Mouse (Mus musculus) thymus, adult 18-20 months (tissue): ENCODE results near the gene Styk1.

Experiments used
- DNase-seq, 2 experiments: peaks; one replicate each; pipeline ENCODE4 v3.0.0; 2022; ENCODE audit warnings: mixed read lengths in 2 of 2

The Styk1 gene

GRCm38 (mm10) chr6:131353352-131353919 lies at the start of gene Styk1:
Gene Styk1, minus strand, starts transcription at chr6:131353597.
- DNase-seq = peak; percentile 70 to 78

- no peak for DNase-seq
Measured at GRCm38 (mm10) chr6:131403036-131403435, 49.6 kb upstream of the Styk1 start.

- no peak for DNase-seq
Measured at GRCm38 (mm10) chr6:131402606-131403005, 49.2 kb upstream of the Styk1 start.

GRCm38 (mm10) chr6:131401259-131401658 lies 47.9 kb upstream of the Styk1 start:
- no peak for DNase-seq

- DNase-seq = no peak
Measured at GRCm38 (mm10) chr6:131396650-131397049, 43.3 kb upstream of the Styk1 start.

GRCm38 (mm10) chr6:131393873-131394660 lies 40.7 kb upstream of the Styk1 start:
- no peak for DNase-seq

- peak; percentile 41 to 45 for DNase-seq
Measured at GRCm38 (mm10) chr6:131388040-131389021, 34.9 kb upstream of the Styk1 start, which contains the start of gene Ybx3. Gene Ybx3, minus strand, starts transcription at chr6:131388476.

GRCm38 (mm10) chr6:131387221-131388039 lies 34.0 kb upstream of the Styk1 start:
- DNase-seq = peak; percentile 8 to 19

- no peak for DNase-seq
Measured at GRCm38 (mm10) chr6:131386416-131387019, 33.1 kb upstream of the Styk1 start.

GRCm38 (mm10) chr6:131385469-131385868 lies 32.1 kb upstream of the Styk1 start:
- DNase-seq = no peak

GRCm38 (mm10) chr6:131383713-131384330 lies 30.4 kb upstream of the Styk1 start:
- no peak for DNase-seq

GRCm38 (mm10) chr6:131382984-131383337 lies 29.6 kb upstream of the Styk1 start:
- no peak for DNase-seq

- no peak for DNase-seq
Measured at GRCm38 (mm10) chr6:131382232-131382983, 29.0 kb upstream of the Styk1 start.

- no peak for DNase-seq
Measured at GRCm38 (mm10) chr6:131378858-131379428, 25.5 kb upstream of the Styk1 start.

- DNase-seq = no peak
Measured at GRCm38 (mm10) chr6:131377378-131377777, 24.0 kb upstream of the Styk1 start.

GRCm38 (mm10) chr6:131374594-131375340 lies 21.4 kb upstream of the Styk1 start:
- DNase-seq = no peak

GRCm38 (mm10) chr6:131373160-131373559 lies 19.8 kb upstream of the Styk1 start:
- DNase-seq = no peak

- DNase-seq = no peak
Measured at GRCm38 (mm10) chr6:131370767-131371166, 17.4 kb upstream of the Styk1 start.

- DNase-seq = no peak
Measured at GRCm38 (mm10) chr6:131369866-131370616, 16.6 kb upstream of the Styk1 start.
